Mouse (Mus musculus): ENCODE data around the gene Mapkapk5.

The Mapkapk5 gene

DNA sequence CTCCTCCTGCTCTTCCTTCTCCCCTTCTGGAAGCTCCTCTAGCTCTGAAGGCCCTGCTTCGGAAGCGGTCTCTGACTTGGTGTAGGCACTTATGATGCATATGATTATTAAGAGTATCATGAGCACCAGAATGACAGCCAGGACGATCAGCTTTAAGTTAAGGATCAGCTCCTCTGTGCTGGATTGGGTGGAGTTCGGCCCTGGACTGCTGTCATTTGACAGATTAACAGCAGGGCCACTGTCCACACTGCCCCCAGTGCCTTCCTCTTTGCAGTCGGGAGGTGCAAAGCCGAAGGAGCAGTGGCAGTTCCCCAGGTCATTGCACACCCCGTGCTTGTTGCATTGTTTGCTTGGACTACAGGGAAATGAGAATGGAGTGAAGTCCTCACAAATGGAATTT lies 45.0 kb downstream of the Mapkapk5 start:
- DNase-seq (ENCODE audit: low read depth, low spot score) = no peak

DNA sequence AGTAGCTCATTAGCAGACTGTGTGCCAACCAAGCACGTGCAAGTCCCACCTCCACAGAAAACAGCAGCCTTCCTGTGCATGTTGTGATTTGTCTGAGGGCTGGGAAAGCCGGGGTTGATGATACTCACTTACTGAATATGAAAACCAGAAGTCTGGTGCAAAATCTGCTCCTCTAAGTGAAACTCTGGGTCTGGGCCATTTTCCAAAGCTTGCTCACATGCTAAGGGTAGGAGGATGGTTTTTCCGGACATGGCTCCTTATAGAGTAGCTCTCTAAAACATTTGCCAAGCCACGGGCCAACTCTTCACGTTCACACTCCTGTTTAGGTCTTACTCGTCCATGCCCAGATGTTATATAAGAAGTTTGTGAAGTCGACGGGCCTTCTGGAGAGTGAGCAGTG lies 52.4 kb downstream of the Mapkapk5 start:
- DNase-seq (ENCODE audit: low read depth, low spot score) = no peak

DNA sequence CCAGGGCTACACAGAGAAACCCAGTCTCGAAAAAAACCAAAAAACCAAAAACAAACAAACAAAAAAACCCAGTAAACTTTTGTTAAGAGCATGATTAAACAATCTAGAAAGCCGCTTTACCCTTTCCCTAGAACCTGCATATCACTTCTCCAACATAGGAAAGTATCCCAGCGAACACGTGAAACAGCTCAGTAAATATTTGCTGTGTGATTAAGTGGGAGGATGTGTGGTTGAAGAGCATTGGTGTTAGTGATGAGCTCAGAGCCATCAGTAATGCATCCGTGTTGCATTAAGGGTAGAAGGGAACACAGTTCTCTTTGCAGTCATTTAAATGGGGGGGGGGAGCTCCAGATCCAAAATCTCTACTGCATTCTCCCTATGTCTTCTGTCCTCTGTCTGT lies 60.9 kb downstream of the Mapkapk5 start:
- no peak for DNase-seq (ENCODE audit: low read depth, low spot score)

DNA sequence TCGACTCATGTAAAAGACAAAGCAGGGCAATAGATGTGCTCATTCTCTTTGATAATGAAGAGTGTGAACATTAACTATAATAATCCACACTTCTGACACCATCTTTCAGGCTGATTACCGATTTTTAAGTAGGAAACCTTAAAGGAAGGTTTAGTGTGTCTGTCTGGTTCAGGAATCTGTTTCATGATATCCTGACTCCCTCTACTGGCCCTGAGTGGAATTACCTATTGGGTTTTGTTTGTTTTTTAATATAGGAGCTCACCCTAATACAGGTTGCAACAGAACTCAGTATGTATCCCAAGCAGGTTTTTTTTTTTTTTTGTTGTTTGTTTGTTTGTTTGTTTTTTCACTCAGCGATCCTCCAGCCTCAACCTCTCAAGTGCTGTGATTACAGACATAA lies 68.0 kb downstream of the Mapkapk5 start:
- DNase-seq (ENCODE audit: low read depth, low spot score) = peak; percentile 53

DNA sequence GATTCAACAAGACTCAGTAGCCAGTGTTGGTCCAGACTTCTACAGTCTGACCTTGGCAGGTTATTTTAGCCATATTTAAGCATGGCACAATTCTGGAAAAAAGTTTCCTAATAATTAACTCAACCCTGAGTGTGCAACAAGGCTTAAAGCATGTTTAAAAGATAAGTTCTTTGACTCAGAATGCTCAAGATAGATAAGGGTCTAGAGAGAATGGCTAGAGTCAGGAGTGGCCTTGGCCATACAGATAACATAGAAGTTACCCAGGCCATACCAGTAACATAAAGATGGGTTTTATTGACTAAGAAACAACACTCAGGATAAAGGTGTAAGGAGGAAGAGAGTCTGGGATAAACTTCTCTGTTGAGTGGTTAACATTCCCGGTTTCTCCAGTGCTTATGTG lies 69.7 kb downstream of the Mapkapk5 start:
- no peak for DNase-seq (ENCODE audit: low read depth, low spot score)

All from retina, adult 2 months (tissue).